Mouse (Mus musculus) C2C12 (cell line): Measurements from ENCODE around the gene Klk9. TPM values are rescaled to one million over a fixed set of nuclear protein-coding genes. Genes with fewer than 3 reads are reported as not detected.

Source experiments
- H3K27me3 ChIP-seq: one replicate; pipeline ENCODE4 v1.6.1; 2011; ENCODE audit not compliant: control insufficient read depth, insufficient read depth, insufficient read length
- H3K36me3 ChIP-seq: one replicate; pipeline ENCODE4 v1.6.1; 2011; ENCODE audit not compliant: control insufficient read depth, insufficient read depth
- H3K4me3 ChIP-seq: one replicate; pipeline ENCODE4 v1.5.1; 2011; ENCODE audit warnings: mild to moderate bottlenecking, control low read depth; ENCODE audit not compliant: poor library complexity, insufficient read depth, severe bottlenecking
- H3K79me2 ChIP-seq: one replicate; pipeline ENCODE4 v1.6.1; 2011; ENCODE audit not compliant: control insufficient read depth, insufficient read depth
- H3K79me3 ChIP-seq: one replicate; pipeline ENCODE4 v1.6.1; 2011; ENCODE audit warnings: low read depth, control low read depth
- H3ac ChIP-seq: one replicate; pipeline ENCODE3; 2011; ENCODE audit warnings: low read depth; ENCODE audit not compliant: control insufficient read depth, insufficient read length
- CEBPB ChIP-seq: IDR thresholded peaks from one replicate; pipeline ENCODE4 v1.6.1; 2011; ENCODE audit warnings: low read depth, mild to moderate bottlenecking, control low read depth, moderate library complexity
- CTCF ChIP-seq: IDR thresholded peaks from one replicate; pipeline ENCODE4 v1.5.1; 2011; ENCODE audit not compliant: control insufficient read depth, insufficient read depth, insufficient read length
- FOSL1 ChIP-seq: IDR thresholded peaks from one replicate; pipeline ENCODE4 v1.8.0; 2011; ENCODE audit warnings: mild to moderate bottlenecking, low read length; ENCODE audit not compliant: poor library complexity, insufficient read depth, severe bottlenecking
- MAX ChIP-seq: IDR thresholded peaks from one replicate; pipeline ENCODE4 v1.6.1; 2011; ENCODE audit warnings: mild to moderate bottlenecking, control low read depth
- MYOD1 ChIP-seq: IDR thresholded peaks from one replicate; pipeline ENCODE4 v1.6.1; 2011; ENCODE audit warnings: low read depth; ENCODE audit not compliant: control insufficient read depth, insufficient read length
- MYOG ChIP-seq: IDR thresholded peaks from one replicate; pipeline ENCODE4 v1.6.1; 2011; ENCODE audit not compliant: control insufficient read depth, insufficient read length; ENCODE audit errors: extremely low read depth
- USF1 ChIP-seq: IDR thresholded peaks from one replicate; pipeline ENCODE4 v1.6.1; 2011; ENCODE audit warnings: low read depth, mild to moderate bottlenecking, control low read depth, moderate library complexity
- polyA plus RNA-seq: library from polyadenylated mRNA; unstranded; fragments of >200 nt; fragmentation: generic; extraction: Trizol; gene quantifications from one replicate; pipeline ENCODE4 v1.2.1, GENCODE M21; 2012; ENCODE audit warnings: missing spikeins

The Klk9 gene
- polyA plus RNA-seq, 1 experiment: 0.16 TPM

DNA sequence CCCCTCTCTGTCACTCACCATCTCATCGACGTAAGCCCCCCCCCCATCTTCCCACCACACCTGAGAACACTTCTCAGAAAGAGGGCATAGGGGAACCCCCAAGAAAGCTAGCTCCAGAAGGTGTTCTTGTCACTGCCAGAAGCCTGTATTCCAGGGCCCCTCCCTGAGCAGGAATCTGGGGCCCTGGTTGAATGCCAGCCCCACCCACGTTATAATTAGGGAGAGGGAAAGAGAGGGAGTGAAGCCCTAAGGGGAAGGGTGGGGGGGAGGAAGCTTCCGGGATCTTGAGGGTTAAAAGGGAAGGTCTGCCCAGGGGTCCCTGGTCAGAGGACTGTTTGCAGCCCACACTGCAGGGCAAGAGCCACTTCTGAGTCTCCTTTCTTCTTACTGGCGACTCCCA lies 10.9 kb upstream of the Klk9 start, which contains the start of gene Klk10:
TSS of gene Klk10 (plus strand) at position 290 of the 400 bp plus-strand sequence.
- no peak for TF ChIP-seq CTCF
- no peak for TF ChIP-seq FOSL1
- Histone ChIP-seq H3ac (no peak within 1 kb of the TSS), H3K36me3 (no peaks in the 10 kb centered on the region), H3K79me2 (no peaks in the 10 kb centered on the region), H3K79me3 (no peaks in the 10 kb centered on the region), H3K27me3 (no peaks in the 10 kb centered on the region), H3K4me3 (no peak within 1 kb of the TSS)

DNA sequence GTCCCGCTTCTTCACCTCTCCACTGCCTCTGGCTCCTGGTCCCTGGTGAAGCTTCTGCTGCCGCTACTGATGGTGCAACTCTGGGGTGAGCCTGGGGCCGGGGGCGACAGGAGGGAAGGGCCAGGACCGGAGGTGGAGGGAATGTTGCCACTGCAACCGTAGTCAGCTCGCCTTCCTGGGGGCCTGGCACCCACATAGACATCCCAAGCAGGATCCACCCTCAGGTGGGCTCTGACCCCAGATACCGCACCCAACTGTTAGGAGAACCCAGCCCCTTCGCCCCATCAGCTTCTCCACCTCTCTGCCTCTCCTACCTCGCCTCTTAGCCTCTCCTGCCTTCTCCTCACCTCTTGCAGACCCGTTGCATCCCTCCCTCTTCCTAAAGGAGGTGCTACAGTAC lies 10.2 kb upstream of the Klk9 start:
- TF ChIP-seq CTCF (no peak), MYOG (no peak), MAX (no peak), MYOD1 (no peak), CEBPB (no peak), USF1 (no peak), FOSL1 (no peak)
- H3K36me3 ChIP-seq: no peaks in the 10 kb centered on the region

DNA sequence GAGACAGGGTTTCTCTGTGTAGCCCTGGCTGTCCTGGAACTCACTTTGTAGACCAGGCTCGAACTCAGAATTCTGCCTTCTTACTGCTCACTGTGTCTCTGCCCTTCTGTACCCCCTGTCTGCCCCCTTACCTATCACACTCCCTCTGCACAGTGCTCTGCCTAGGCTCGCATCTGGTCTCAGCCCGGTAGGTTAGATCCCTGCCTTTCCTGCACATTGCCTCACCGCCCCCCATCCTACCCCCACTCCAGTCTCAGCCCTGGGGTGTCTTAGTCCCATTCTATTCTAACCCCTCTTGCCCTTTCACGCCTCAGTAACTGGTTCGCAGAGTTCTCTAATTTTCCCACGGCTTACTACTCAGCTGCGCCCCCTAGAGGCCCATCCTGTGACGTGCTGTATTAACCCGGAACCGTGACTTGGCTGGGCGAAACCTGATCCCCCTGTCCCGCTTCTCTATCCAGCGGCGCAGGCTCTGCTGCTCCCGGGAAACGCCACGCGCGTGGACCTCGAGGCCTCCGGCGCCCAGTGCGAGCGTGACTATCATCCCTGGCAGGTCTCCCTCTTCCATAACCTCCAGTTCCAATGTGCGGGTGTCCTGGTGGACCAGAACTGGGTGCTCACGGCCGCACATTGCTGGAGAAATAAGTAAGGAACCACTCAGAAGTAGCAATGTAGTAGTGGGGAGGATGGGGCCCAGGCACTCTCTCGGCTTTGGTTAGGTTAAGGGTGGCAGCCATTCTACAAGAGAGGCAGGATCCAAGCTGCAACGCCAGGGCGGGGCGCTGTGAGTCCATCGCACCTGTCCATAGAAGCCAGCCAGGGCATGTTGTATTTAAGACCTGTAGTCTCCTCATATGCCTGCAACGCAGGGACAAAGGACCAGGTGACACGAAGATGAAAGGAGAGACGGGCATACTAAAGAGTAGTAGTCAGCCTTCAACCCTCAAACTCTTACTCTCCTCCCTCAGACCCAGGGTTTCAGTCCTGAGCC lies 9.1 kb upstream of the Klk9 start:
- TF ChIP-seq CTCF: peak; percentile 64
- TF ChIP-seq FOSL1: no peak
- Histone ChIP-seq H3ac (no peak overlapping the region), H3K4me3 (no peak overlapping the region), H3K27me3 (no peaks in the 10 kb centered on the region), H3K79me3 (no peaks in the 10 kb centered on the region), H3K79me2 (no peaks in the 10 kb centered on the region), H3K36me3 (no peaks in the 10 kb centered on the region)

More for the DNA sequence above, 10.2 kb upstream of the Klk9 start:
- H3K79me3 ChIP-seq: no peaks in the 10 kb centered on the region
- H3ac ChIP-seq: no peak overlapping the region
- H3K27me3 ChIP-seq: no peaks in the 10 kb centered on the region
- no peaks in the 10 kb centered on the region for H3K79me2 ChIP-seq
- no peak overlapping the region for H3K4me3 ChIP-seq

DNA sequence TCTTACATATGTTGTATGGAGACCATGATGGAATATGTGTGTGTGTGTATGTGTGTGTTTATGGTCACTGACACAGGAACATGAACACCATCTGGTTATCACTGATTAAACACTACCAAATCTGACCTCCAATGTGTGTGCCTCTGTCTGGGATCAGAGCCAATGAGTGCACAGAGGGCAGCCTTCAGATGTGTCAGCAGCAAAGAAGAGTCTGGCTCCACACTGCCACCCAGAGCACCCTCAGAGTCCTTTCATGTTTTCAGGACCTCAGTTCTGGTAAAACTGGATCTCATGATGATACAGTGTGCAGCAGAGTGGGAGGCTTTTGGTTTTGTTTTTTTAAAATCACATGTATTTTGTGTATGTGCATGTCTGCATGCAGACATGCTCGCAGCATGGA lies 6.4 kb upstream of the Klk9 start:
- no peak overlapping the region for H3K4me3 ChIP-seq
- no peak for TF ChIP-seq CEBPB
- TF ChIP-seq MYOG: no peak
- TF ChIP-seq MYOD1: no peak
- TF ChIP-seq USF1: no peak
- TF ChIP-seq FOSL1: no peak
- TF ChIP-seq CTCF: no peak
- TF ChIP-seq MAX: no peak
- H3K79me3 ChIP-seq: no peaks in the 10 kb centered on the region
- no peaks in the 10 kb centered on the region for H3K27me3 ChIP-seq
- H3K79me2 ChIP-seq: no peaks in the 10 kb centered on the region
- H3ac ChIP-seq: no peak overlapping the region
- no peaks in the 10 kb centered on the region for H3K36me3 ChIP-seq

DNA sequence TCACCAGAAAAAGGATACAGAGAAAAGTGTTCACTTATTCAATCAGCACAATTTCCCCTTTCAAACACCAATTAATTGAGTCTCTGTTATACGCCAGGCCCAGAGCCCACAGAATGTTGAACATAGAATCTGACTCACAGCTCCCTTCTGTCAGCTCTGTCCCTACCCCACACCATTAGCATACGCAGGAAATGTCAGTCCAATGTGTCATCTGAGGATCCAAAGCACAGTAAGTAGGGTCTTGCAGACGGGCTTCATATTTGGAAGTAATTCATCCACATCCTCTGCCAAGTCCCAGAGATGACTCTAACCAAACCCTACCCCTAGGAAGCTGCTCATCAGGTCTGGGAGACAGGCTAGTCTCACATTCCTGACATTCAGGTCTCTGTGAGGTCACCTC lies 3.6 kb upstream of the Klk9 start:
- Histone ChIP-seq H3K27me3 (no peaks in the 10 kb centered on the region), H3K79me2 (no peaks in the 10 kb centered on the region), H3ac (no peak overlapping the region), H3K36me3 (no peaks in the 10 kb centered on the region), H3K4me3 (no peak overlapping the region), H3K79me3 (no peaks in the 10 kb centered on the region)
- TF ChIP-seq FOSL1 (peak; percentile 47), CEBPB (no peak), MYOG (no peak)

DNA sequence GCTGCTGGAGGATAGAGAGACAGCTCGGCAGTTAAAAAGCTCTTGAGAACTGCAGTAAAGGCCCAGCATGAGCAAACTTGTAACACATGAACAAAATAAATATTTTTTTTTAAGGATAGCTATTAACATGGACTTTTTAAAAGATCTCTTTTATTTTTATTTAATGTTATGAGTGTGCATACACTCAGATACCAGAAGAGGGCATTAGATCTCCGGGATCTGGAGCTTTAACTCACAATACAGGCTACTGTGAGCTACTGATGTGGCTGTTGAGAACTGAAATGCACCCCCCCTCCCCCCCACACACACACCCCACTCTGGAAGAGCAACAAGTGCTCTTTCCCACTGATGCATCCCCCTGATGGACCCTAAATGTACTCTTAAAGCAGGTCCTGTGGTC lies 2.4 kb upstream of the Klk9 start:
- Histone ChIP-seq H3K4me3 (no peak overlapping the region), H3K36me3 (no peaks in the 10 kb centered on the region), H3K79me3 (no peaks in the 10 kb centered on the region), H3K79me2 (no peaks in the 10 kb centered on the region), H3ac (no peak overlapping the region), H3K27me3 (no peaks in the 10 kb centered on the region)
- no peak for TF ChIP-seq MYOG
- TF ChIP-seq FOSL1: no peak
- TF ChIP-seq MAX: no peak
